Comparison of ENCODE assay signal across 17 mouse cellular contexts in the genomic region with DNA sequence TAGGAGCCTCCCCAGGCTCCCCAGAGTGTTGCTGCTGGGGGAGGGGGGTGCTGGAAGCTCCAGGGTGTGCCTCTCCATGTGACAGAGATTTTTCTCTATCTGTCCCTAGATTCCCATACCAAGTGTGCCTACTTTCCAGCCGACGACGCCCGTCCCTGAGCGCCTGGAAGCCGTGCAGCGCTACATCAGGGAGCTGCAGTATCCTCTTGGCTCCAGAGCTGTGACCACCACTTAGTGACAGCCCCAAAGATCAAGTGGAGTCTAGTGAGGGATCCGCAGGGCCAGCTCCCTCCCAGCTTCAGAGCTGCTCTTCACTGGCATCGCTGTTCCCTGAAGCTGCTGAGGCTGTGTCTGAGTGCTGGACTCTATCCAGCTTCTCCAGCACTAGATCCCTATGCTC. TPM values are rescaled to one million over a fixed set of nuclear protein-coding genes. Genes with fewer than 3 reads are reported as not detected.
DNase-seq lines count a peak whose midpoint lies in the region; ATAC-seq and TF ChIP-seq lines count a peak whose summit lies in the region.
"Had no signal": no experiment of that assay in that cellular context is flagged by ENCODE, and none has a peak within 500 bp of the region (broad histone marks: within the 10 kb centered on the region; RNA-seq: fewer than 3 reads in every experiment).

No protein-coding gene starts in this region.

- no peak for TF ChIP-seq POLR2A in olfactory bulb, adult 2 months (IDR thresholded peaks at IDR 0.05; ENCODE audit: insufficient read depth, low read depth, low read length)

- peak overlapping the region; percentile 33; the same call in 1 of the 2 replicates for H3K27ac ChIP-seq in forebrain, embryonic 14.5 days (ENCODE audit: low read depth, low read length)
- no peak overlapping the region for H3K27ac ChIP-seq in forebrain, embryonic 12.5 days
- peak overlapping the region; percentile 52 for H3K27ac ChIP-seq in layer of hippocampus, adult 2 months
- H3K27ac ChIP-seq in neural tube, embryonic 13.5 days (replicated peaks): 0 out of 2 replicates have a peak overlapping the region, but pooled peaks have one; percentile 33
- H3K27ac ChIP-seq in neural tube, embryonic 15.5 days (replicated peaks): no peak overlapping the region
- peak overlapping the region; percentile 30; the same call in 1 of the 2 replicates for H3K27ac ChIP-seq in olfactory bulb, adult 2 months (ENCODE audit: insufficient read depth, low read depth, low read length)
- H3K27ac ChIP-seq: embryonic facial prominence, embryonic 13.5 days; heart, embryonic 15.5 days; kidney, postnatal 0 days; liver, embryonic 12.5 days had no signal

- DNase-seq in forebrain, embryonic 14.5 days (ENCODE audit: low spot score): no peak
- peak in 1 of 2 experiments; percentile 65 for DNase-seq in layer of hippocampus, adult 2 months (ENCODE audit: low spot score in 2 of 2)
- no peak for DNase-seq in layer of hippocampus, adult 9-10 months (ENCODE audit: low spot score)
- DNase-seq: adrenal gland, postnatal 25 days; lung, postnatal 14 days had no signal

- H3K27me3 ChIP-seq in forebrain, embryonic 14.5 days (replicated peaks; ENCODE audit: control insufficient read depth, insufficient read depth, low read length): no peaks in the 10 kb centered on the region
- no peaks in the 10 kb centered on the region for H3K27me3 ChIP-seq in forebrain, embryonic 12.5 days
- no peaks in the 10 kb centered on the region for H3K27me3 ChIP-seq in neural tube, embryonic 13.5 days
- H3K27me3 ChIP-seq in neural tube, embryonic 15.5 days (replicated peaks): no peaks in the 10 kb centered on the region
- H3K27me3 ChIP-seq: embryonic facial prominence, embryonic 13.5 days; heart, embryonic 15.5 days had no signal

- H3K4me2 ChIP-seq in forebrain, embryonic 14.5 days (ENCODE audit: low read length): no peak overlapping the region
- H3K4me2 ChIP-seq in forebrain, embryonic 12.5 days: no peak overlapping the region
- H3K4me2 ChIP-seq in neural tube, embryonic 13.5 days: no peak overlapping the region
- H3K4me2 ChIP-seq in neural tube, embryonic 15.5 days: no peak overlapping the region
- H3K4me2 ChIP-seq: embryonic facial prominence, embryonic 13.5 days; heart, embryonic 15.5 days; liver, embryonic 12.5 days; midbrain, embryonic 11.5 days had no signal

- H3K4me3 ChIP-seq in forebrain, embryonic 14.5 days (ENCODE audit: low read depth, low read length): no peak overlapping the region
- H3K4me3 ChIP-seq in forebrain, embryonic 12.5 days (replicated peaks): no peak overlapping the region
- no peak overlapping the region for H3K4me3 ChIP-seq in layer of hippocampus, adult 2 months
- no peak overlapping the region for H3K4me3 ChIP-seq in neural tube, embryonic 13.5 days
- no peak overlapping the region for H3K4me3 ChIP-seq in neural tube, embryonic 15.5 days (replicated peaks)
- H3K4me3 ChIP-seq in olfactory bulb, adult 2 months (ENCODE audit: insufficient read depth, low read depth, low read length): no peak overlapping the region
- H3K4me3 ChIP-seq: embryonic facial prominence, embryonic 13.5 days; heart, embryonic 15.5 days; liver, embryonic 12.5 days had no signal

- H3K9me3 ChIP-seq in forebrain, embryonic 14.5 days (replicated peaks; ENCODE audit: control insufficient read depth, low read length): no peaks in the 10 kb centered on the region
- H3K9me3 ChIP-seq in forebrain, embryonic 12.5 days: no peaks in the 10 kb centered on the region
- H3K9me3 ChIP-seq in neural tube, embryonic 13.5 days: no peaks in the 10 kb centered on the region
- H3K9me3 ChIP-seq in neural tube, embryonic 15.5 days (replicated peaks): no peaks in the 10 kb centered on the region
- H3K9me3 ChIP-seq: embryonic facial prominence, embryonic 13.5 days; G1E; heart, embryonic 15.5 days; liver, embryonic 12.5 days had no signal

- WGBS in forebrain, embryonic 14.5 days: 68% methylated on average over 9 of the region's 9 CpGs
- 81% methylated on average over 9 of the region's 9 CpGs for WGBS in forebrain, embryonic 12.5 days
- 82% methylated on average over 9 of the region's 9 CpGs for WGBS in neural tube, embryonic 13.5 days
- WGBS in neural tube, embryonic 15.5 days: 74% methylated on average over 9 of the region's 9 CpGs
- 30% methylated on average over 9 of the region's 9 CpGs for WGBS in olfactory bulb, adult 2 months

- peaks cover 22% of the 10 kb centered on the region for H3K4me1 ChIP-seq in forebrain, embryonic 14.5 days (ENCODE audit: control insufficient read depth, insufficient read depth, low read length)
- H3K4me1 ChIP-seq in forebrain, embryonic 12.5 days: peaks cover 34% of the 10 kb centered on the region
- peaks cover 66% of the 10 kb centered on the region for H3K4me1 ChIP-seq in neural tube, embryonic 13.5 days (replicated peaks)
- H3K4me1 ChIP-seq in neural tube, embryonic 15.5 days: peaks cover 56% of the 10 kb centered on the region
- peaks cover 68% of the 10 kb centered on the region for H3K4me1 ChIP-seq in olfactory bulb, adult 2 months (ENCODE audit: control insufficient read depth, insufficient read depth, low read length)

- no peak overlapping the region for H3K9ac ChIP-seq in forebrain, embryonic 14.5 days (ENCODE audit: low read length)
- H3K9ac ChIP-seq in forebrain, embryonic 12.5 days: no peak overlapping the region
- no peak overlapping the region for H3K9ac ChIP-seq in neural tube, embryonic 13.5 days
- H3K9ac ChIP-seq in neural tube, embryonic 15.5 days (replicated peaks): no peak overlapping the region
- H3K9ac ChIP-seq: heart, embryonic 15.5 days; liver, embryonic 12.5 days had no signal

- TF ChIP-seq CTCF in layer of hippocampus, adult 2 months (conservative IDR thresholded peaks at IDR 0.05): no peak
- no peak for TF ChIP-seq CTCF in olfactory bulb, adult 2 months (IDR thresholded peaks at IDR 0.05; ENCODE audit: insufficient read depth, low read depth, low read length)

- H3K36me3 ChIP-seq in forebrain, embryonic 14.5 days (ENCODE audit: control insufficient read depth, insufficient read depth, low read length): peaks cover 64% of the 10 kb centered on the region
- H3K36me3 ChIP-seq in forebrain, embryonic 12.5 days (replicated peaks): peaks cover 58% of the 10 kb centered on the region
- peaks cover 75% of the 10 kb centered on the region for H3K36me3 ChIP-seq in neural tube, embryonic 13.5 days
- H3K36me3 ChIP-seq in neural tube, embryonic 15.5 days: peaks cover 34% of the 10 kb centered on the region
- H3K36me3 ChIP-seq: G1E; heart, embryonic 15.5 days; liver, embryonic 12.5 days had no signal

- ATAC-seq in forebrain, embryonic 14.5 days: no peak
- ATAC-seq in forebrain, embryonic 12.5 days (ENCODE audit: low FRiP score): no peak
- ATAC-seq in neural tube, embryonic 13.5 days (ENCODE audit: low read depth): no peak
- no peak for ATAC-seq in neural tube, embryonic 15.5 days (ENCODE audit: low FRiP score)
- ATAC-seq: intestine, embryonic 16.5 days; liver, embryonic 12.5 days had no signal

RNA-seq across cellular contexts. Expression of a gene that starts 6.8 kb away (rescaled TPM):
- polyA plus RNA-seq in forebrain, embryonic 14.5 days (2014; fragmentation: Nextera tagmentation; extraction: Ambion mirVana): 25.2 and 31.7 TPM in 2 replicates
- polyA plus RNA-seq in forebrain, embryonic 12.5 days (2016; fragmentation: Nextera tagmentation; extraction: Ambion mirVana): 29.8 and 31.1 TPM in 2 replicates
- total RNA-seq in layer of hippocampus, adult 2 months (2021): 10 to 100 TPM; 40.4 to 41.8 TPM
- 30.6 and 34.0 TPM in 2 replicates for polyA plus RNA-seq in neural tube, embryonic 13.5 days (2015; fragmentation: Nextera tagmentation; extraction: Ambion mirVana)
- polyA plus RNA-seq in neural tube, embryonic 15.5 days (2015; fragmentation: Nextera tagmentation; extraction: Ambion mirVana): 25.7 and 28.2 TPM in 2 replicates
- not detected in 2 replicates for polyA plus RNA-seq in olfactory bulb, adult 2 months (2012; ENCODE audit: insufficient read depth, insufficient read length, low replicate concordance, missing spikeins)
- total RNA-seq: G1E had no signal
- polyA plus RNA-seq: G1E had no signal

RNA-seq across cellular contexts. Expression of a gene that starts 41.0 kb away (rescaled TPM):
- 7.6 and 9.1 TPM in 2 replicates for polyA plus RNA-seq in forebrain, embryonic 14.5 days (2014; fragmentation: Nextera tagmentation; extraction: Ambion mirVana)
- polyA plus RNA-seq in forebrain, embryonic 12.5 days (2016; fragmentation: Nextera tagmentation; extraction: Ambion mirVana): 13.3 and 13.6 TPM in 2 replicates
- 1 to 10 TPM; 5.6 to 5.8 TPM for total RNA-seq in layer of hippocampus, adult 2 months (2021)
- polyA plus RNA-seq in neural tube, embryonic 13.5 days (2015; fragmentation: Nextera tagmentation; extraction: Ambion mirVana): 12.6 and 16.1 TPM in 2 replicates
- polyA plus RNA-seq in neural tube, embryonic 15.5 days (2015; fragmentation: Nextera tagmentation; extraction: Ambion mirVana): 11.2 and 11.7 TPM in 2 replicates
- polyA plus RNA-seq in olfactory bulb, adult 2 months (2012; ENCODE audit: insufficient read depth, insufficient read length, low replicate concordance, missing spikeins): not detected in 2 replicates

RNA-seq across cellular contexts. Expression of a gene that starts 48.9 kb away (rescaled TPM):
- polyA plus RNA-seq in forebrain, embryonic 14.5 days (2014; fragmentation: Nextera tagmentation; extraction: Ambion mirVana): not detected in 2 replicates
- not detected in 2 replicates for polyA plus RNA-seq in forebrain, embryonic 12.5 days (2016; fragmentation: Nextera tagmentation; extraction: Ambion mirVana)
- not detected for total RNA-seq in layer of hippocampus, adult 2 months (2021)
- not detected in 2 replicates for polyA plus RNA-seq in neural tube, embryonic 13.5 days (2015; fragmentation: Nextera tagmentation; extraction: Ambion mirVana)
- not detected in 2 replicates for polyA plus RNA-seq in neural tube, embryonic 15.5 days (2015; fragmentation: Nextera tagmentation; extraction: Ambion mirVana)
- polyA plus RNA-seq in olfactory bulb, adult 2 months (2012; ENCODE audit: insufficient read depth, insufficient read length, low replicate concordance, missing spikeins): not detected in 2 replicates
- total RNA-seq: adrenal gland, postnatal 25 days; gastrocnemius, postnatal 4 days had no signal
- polyA plus RNA-seq: embryonic facial prominence, embryonic 13.5 days; G1E; heart, embryonic 15.5 days; intestine, embryonic 16.5 days; kidney, postnatal 0 days; liver, embryonic 12.5 days; midbrain, embryonic 11.5 days had no signal

Comparison
In these comparisons a context has a peak if more than half of its experiments do, and no peak if none do; other contexts are left out.
1. H3K27ac ChIP-seq: peak in forebrain, embryonic 14.5 days (single experiment), layer of hippocampus, adult 2 months (single experiment), neural tube, embryonic 13.5 days (single experiment) and olfactory bulb, adult 2 months (single experiment); none in forebrain, embryonic 12.5 days (single experiment) and neural tube, embryonic 15.5 days (single experiment).
2. RNA of a gene that starts 6.8 kb away (polyA plus RNA-seq): 30.6 to 34.0 TPM in neural tube, embryonic 13.5 days, 29.8 to 31.1 TPM in forebrain, embryonic 12.5 days, 25.7 to 28.2 TPM in neural tube, embryonic 15.5 days and 25.2 to 31.7 TPM in forebrain, embryonic 14.5 days; not detected in olfactory bulb, adult 2 months; every median in the first group is over 10 times any median in the second.